Mouse (Mus musculus) olfactory bulb, adult 2 months (tissue): ENCODE measurements around the gene Slc29a4.

ENCODE experiments used
- CTCF ChIP-seq: fragments of 200-500 bp; IDR thresholded peaks from 2 replicates; pipeline ENCODE4 v1.5.1; 2012; ENCODE audit warnings: low read depth, mild to moderate bottlenecking, low read length, moderate library complexity; ENCODE audit not compliant: insufficient read depth
- POLR2A ChIP-seq: fragments of 200-500 bp; IDR thresholded peaks from 2 replicates; pipeline ENCODE4 v1.6.1; 2012; ENCODE audit warnings: mild to moderate bottlenecking, low read depth, low read length, moderate library complexity; ENCODE audit not compliant: insufficient read depth

DNA sequence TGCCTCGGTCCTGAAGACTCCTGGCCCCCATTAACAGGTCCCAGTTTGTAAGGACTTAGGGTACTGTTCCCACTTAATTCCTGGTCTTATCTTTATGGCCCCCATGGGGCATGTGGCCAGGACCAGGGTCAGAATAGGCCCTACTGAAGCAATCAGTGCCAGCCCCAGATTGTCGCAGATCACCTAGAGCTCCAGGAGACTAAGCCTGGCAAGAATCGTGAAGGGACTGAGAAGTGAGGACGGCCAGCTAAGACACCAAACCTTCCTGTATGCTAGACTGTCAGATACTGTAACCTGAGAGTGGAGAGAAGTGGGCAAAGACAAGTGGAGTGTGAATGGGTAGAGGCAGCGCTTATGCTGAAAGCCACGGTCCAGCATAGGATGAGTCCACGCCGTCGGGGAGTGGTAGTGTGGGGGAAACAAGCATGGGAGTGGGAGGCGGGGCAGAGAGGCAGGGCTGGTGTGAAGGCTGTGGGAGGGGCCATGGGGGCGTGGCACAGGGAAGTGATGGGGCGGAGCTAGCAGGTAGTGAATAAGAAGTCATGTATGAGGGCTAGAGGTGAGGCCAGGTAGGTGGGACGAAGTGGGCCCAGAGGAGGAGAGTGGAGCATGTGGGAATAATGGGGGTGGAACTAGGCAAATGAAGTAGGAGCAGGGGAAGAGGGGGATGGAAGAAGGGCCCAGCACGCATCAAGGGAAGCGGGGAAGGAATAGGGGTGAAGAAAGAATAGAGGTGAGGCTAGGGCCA is 8.7 kb downstream of the Slc29a4 start:
- no peak for TF ChIP-seq CTCF
- no peak for TF ChIP-seq POLR2A
